Mouse (Mus musculus) CH12.LX (cell line): ENCODE measurements around the gene Grm5. TPM values are rescaled to one million over a fixed set of nuclear protein-coding genes. Genes with fewer than 3 reads are reported as not detected.

Experiments used
- DNase-seq: peaks from one replicate; pipeline ENCODE4 v3.0.0-alpha.2; 2013; ENCODE audit errors: extremely low read depth
- H3K27ac ChIP-seq: 2 replicates; pipeline ENCODE4 v1.5.1; 2012; ENCODE audit warnings: low read depth, mild to moderate bottlenecking, control low read depth, moderate library complexity; ENCODE audit not compliant: insufficient read depth
- H3K27me3 ChIP-seq: replicated peaks from 2 replicates; pipeline ENCODE3; 2012; ENCODE audit warnings: inconsistent platforms
- H3K36me3 ChIP-seq, 2 experiments: replicated peaks in 1 of 2; 2 replicates each; pipeline versions ENCODE3 to v1.6.1; 2012; ENCODE audit warnings: inconsistent platforms in 1 of 2, low read length in 1 of 2, mild to moderate bottlenecking in 1 of 2, mixed read lengths in 1 of 2, moderate library complexity in 1 of 2; ENCODE audit not compliant: control insufficient read depth in 1 of 2, insufficient read depth in 1 of 2
- H3K4me1 ChIP-seq, 2 experiments: 2 replicates each; pipeline ENCODE4 v1.6.1; 2012; ENCODE audit warnings: inconsistent platforms in 1 of 2, moderate library complexity in 1 of 2; ENCODE audit not compliant: insufficient read depth in 2 of 2, control insufficient read depth in 1 of 2
- H3K4me2 ChIP-seq: 2 replicates; pipeline ENCODE4 v1.6.1; 2012; ENCODE audit warnings: low read depth, mild to moderate bottlenecking, control low read depth; ENCODE audit not compliant: poor library complexity, insufficient read depth, severe bottlenecking
- H3K4me3 ChIP-seq, 3 experiments: fragments of 150-350 bp in 1 of 3; sonication (generic) in 1 of 3; replicated peaks in 1 of 3; 2 replicates each; pipeline versions ENCODE3 to v1.5.1; 2011 to 2012; ENCODE audit warnings: low read depth in 2 of 3, low read length in 2 of 3, mild to moderate bottlenecking in 2 of 3, moderate library complexity in 2 of 3, control low read depth in 1 of 3, improper control_type of control experiment in 1 of 3, inconsistent platforms in 1 of 3, mixed read lengths in 1 of 3; ENCODE audit not compliant: poor library complexity in 1 of 3
- H3K79me2 ChIP-seq: replicated peaks from 2 replicates; pipeline ENCODE4 v1.6.1; 2012; ENCODE audit warnings: mild to moderate bottlenecking, moderate library complexity; ENCODE audit not compliant: control insufficient read depth, poor library complexity, insufficient read depth, severe bottlenecking; ENCODE audit errors: extremely low read depth
- H3K9ac ChIP-seq: 2 replicates; pipeline ENCODE4 v1.6.1; 2012; ENCODE audit warnings: low read depth, mild to moderate bottlenecking, control low read depth, moderate library complexity; ENCODE audit not compliant: insufficient read depth
- H3K9me3 ChIP-seq: replicated peaks from 2 replicates; pipeline ENCODE3; 2012; ENCODE audit warnings: low read length, inconsistent platforms, mixed read lengths
- CHD2 ChIP-seq: IDR thresholded peaks from 2 replicates; pipeline ENCODE4 v1.6.1; 2011; ENCODE audit warnings: low read length, improper control_type of control experiment
- CTCF ChIP-seq, 2 experiments: IDR thresholded peaks in 1 of 2; conservative IDR thresholded peaks in 1 of 2; 2 replicates each; pipeline ENCODE4 v1.5.1; 2011 to 2012; ENCODE audit warnings: low read depth in 2 of 2, low read length in 2 of 2, improper control_type of control experiment in 1 of 2, inconsistent platforms in 1 of 2, mild to moderate bottlenecking in 1 of 2, moderate library complexity in 1 of 2
- GABPA ChIP-seq: IDR thresholded peaks from 2 replicates; pipeline ENCODE4 v1.6.1; 2012; ENCODE audit warnings: low read depth, low read length, improper control_type of control experiment, inconsistent platforms; ENCODE audit not compliant: insufficient replicate concordance
- IRF4 ChIP-seq: IDR thresholded peaks from 2 replicates; pipeline ENCODE4 v1.6.1; 2014; ENCODE audit warnings: low read depth, mild to moderate bottlenecking, inconsistent platforms, low read length, improper control_type of control experiment
- JUN ChIP-seq: IDR thresholded peaks from 2 replicates; pipeline ENCODE4 v1.6.1; 2011; ENCODE audit warnings: low read depth, mild to moderate bottlenecking, low read length, improper control_type of control experiment, moderate library complexity; ENCODE audit not compliant: insufficient read depth
- MAFK ChIP-seq: IDR thresholded peaks from 2 replicates; pipeline ENCODE4 v1.6.1; 2011; ENCODE audit warnings: low read length, improper control_type of control experiment; ENCODE audit not compliant: insufficient replicate concordance
- MAX ChIP-seq: IDR thresholded peaks from 2 replicates; pipeline ENCODE4 v1.6.1; 2011; ENCODE audit warnings: low read length, improper control_type of control experiment
- MAZ ChIP-seq: IDR thresholded peaks from 2 replicates; pipeline ENCODE4 v1.6.1; 2012; ENCODE audit warnings: low read depth, mild to moderate bottlenecking, inconsistent platforms, low read length, improper control_type of control experiment, moderate library complexity
- MEF2A ChIP-seq: IDR thresholded peaks from 2 replicates; pipeline ENCODE4 v1.6.1; 2014; ENCODE audit warnings: low read depth, mild to moderate bottlenecking, inconsistent platforms, low read length, improper control_type of control experiment, borderline replicate concordance
- MXI1 ChIP-seq: IDR thresholded peaks from 2 replicates; pipeline ENCODE4 v1.6.1; 2011; ENCODE audit warnings: mild to moderate bottlenecking, low read depth, low read length, improper control_type of control experiment
- NRF1 ChIP-seq: IDR thresholded peaks from 2 replicates; pipeline ENCODE4 v1.6.1; 2014; ENCODE audit warnings: low read depth, mild to moderate bottlenecking, inconsistent platforms, low read length, improper control_type of control experiment, moderate library complexity
- RAD21 ChIP-seq: IDR thresholded peaks from 2 replicates; pipeline ENCODE4 v1.6.1; 2011; ENCODE audit warnings: low read depth, mild to moderate bottlenecking, low read length, improper control_type of control experiment, moderate library complexity
- SMC3 ChIP-seq: IDR thresholded peaks from 2 replicates; pipeline ENCODE4 v1.6.1; 2011; ENCODE audit warnings: low read depth, low read length, improper control_type of control experiment
- TCF12 ChIP-seq: IDR thresholded peaks from 2 replicates; pipeline ENCODE4 v1.6.1; 2014; ENCODE audit warnings: low read depth, mild to moderate bottlenecking, inconsistent platforms, low read length, improper control_type of control experiment
- USF1 ChIP-seq: IDR thresholded peaks from 2 replicates; pipeline ENCODE4 v1.6.1; 2014; ENCODE audit warnings: low read depth, mild to moderate bottlenecking, inconsistent platforms, low read length, improper control_type of control experiment
- USF2 ChIP-seq: conservative IDR thresholded peaks from 2 replicates; pipeline ENCODE4 v1.6.1; 2011; ENCODE audit warnings: low read depth, low read length, improper control_type of control experiment
- dilution Hi-C: fragments of 300-500 bp; cut with MboI; formaldehyde crosslinking; loops from 2 replicates; pipeline ENCODE4 v1.14.3; 2020; ENCODE audit warnings: low sequenced_read_pairs; ENCODE audit not compliant: extremely low pct_unique_long_range_greater_than_20kb, extremely low pct_ligation_motif_present
- in situ Hi-C: fragments of 300-500 bp; cut with MboI; formaldehyde crosslinking; loops from 3 replicates; pipeline ENCODE4 v1.14.3; 2019; ENCODE audit warnings: low sequenced_read_pairs, low pct_ligation_motif_present, low pct_unique_long_range_greater_than_20kb, mixed read lengths
- polyA plus RNA-seq: library from polyadenylated mRNA; unstranded; fragments of >175 nt; gene quantifications from 2 replicates; pipeline ENCODE4 v1.2.1, GENCODE M21; 2012; ENCODE audit warnings: low read depth; ENCODE audit not compliant: insufficient read length
- total RNA-seq, 2 experiments: library from RNA; depleted of rRNA; stranded (reverse); fragments of 300-350 nt in 1 of 2; fragments of >200 nt in 1 of 2; gene quantifications; 2 replicates each; pipeline ENCODE4 v1.2.3; 2012 to 2014

Grm5 gene
- total and polyA plus RNA-seq, 3 experiments: 0.03 TPM; not detected in 2

GRCm38 (mm10) chr7:87565300-87565699 lies 18.7 kb upstream of the Grm5 start:
- in situ Hi-C loops: no loop called here
- Histone ChIP-seq H3K9me3 (no peaks in the 10 kb centered on the region), H3K4me1 (no peaks in the 10 kb centered on the region), H3K79me2 (no peaks in the 10 kb centered on the region), H3K27ac (no peak overlapping the region), H3K4me2 (no peak overlapping the region), H3K9ac (no peak overlapping the region), H3K27me3 (no peaks in the 10 kb centered on the region), H3K4me3 (no peak overlapping the region), H3K36me3 (no peaks in the 10 kb centered on the region)
- dilution Hi-C loops: no loop called here
- no peak for DNase-seq
- TF ChIP-seq TCF12 (no peak), NRF1 (no peak), GABPA (no peak), IRF4 (no peak), CHD2 (no peak), USF2 (no peak), MAZ (no peak), MEF2A (no peak), JUN (no peak), USF1 (no peak), MAX (no peak), MXI1 (no peak)

- Histone ChIP-seq H3K9me3 (no peaks in the 10 kb centered on the region), H3K36me3 (no peaks in the 10 kb centered on the region), H3K4me1 (no peaks in the 10 kb centered on the region), H3K27ac (no peak overlapping the region), H3K9ac (no peak overlapping the region), H3K4me3 (no peak overlapping the region), H3K4me2 (no peak overlapping the region), H3K79me2 (no peaks in the 10 kb centered on the region), H3K27me3 (no peaks in the 10 kb centered on the region)
- in situ Hi-C loops: no loop called here
- TF ChIP-seq SMC3 (peak; percentile 29), MAFK (0 out of 2 replicates have a peak, but pooled peaks have one; percentile 38), USF1 (no peak), CTCF (conservative IDR thresholded peaks at IDR 0.05 in 1 of 2, IDR thresholded peaks at IDR 0.05 in 1 of 2; ENCODE audit: low read depth in 2 of 2, low read length in 2 of 2) (peak; percentile 53 to 60), RAD21 (peak; percentile 57), MAX (no peak)
- peak; percentile 61 for DNase-seq
- dilution Hi-C loops: no loop called here
Measured at GRCm38 (mm10) chr7:87566476-87566875, 17.5 kb upstream of the Grm5 start.
